Mouse (Mus musculus): ENCODE data around the gene Gm45618. TPM values are rescaled to one million over a fixed set of nuclear protein-coding genes. Genes with fewer than 3 reads are reported as not detected.
A peak's percentile ranks its signal among the peaks of the same experiment; 100 is the strongest.

The Gm45618 gene
- polyA plus RNA-seq, 1 experiment = not detected

DNA sequence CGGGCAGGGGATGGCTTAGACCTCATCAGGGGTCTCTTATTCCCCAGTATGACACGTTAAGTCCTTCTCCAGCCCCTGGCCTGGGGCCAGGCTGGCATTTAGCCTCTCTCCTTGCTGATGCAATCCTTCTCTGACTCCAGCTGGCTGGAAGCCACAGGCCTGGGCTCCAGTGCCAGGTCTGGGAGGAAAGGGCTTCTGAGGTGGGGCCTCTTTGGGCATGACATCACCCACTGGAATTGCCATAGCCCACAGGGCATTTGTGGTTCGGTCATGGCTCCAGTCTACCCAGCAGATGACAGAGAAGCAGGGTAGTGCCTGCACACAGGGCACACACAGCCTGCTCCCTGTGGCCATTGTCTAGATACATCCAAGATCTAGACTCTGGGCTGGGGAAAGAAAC, 35.7 kb downstream of the Gm45618 start:
- Histone ChIP-seq H3K4me3 (ENCODE audit: insufficient read depth, low read length) (no peak overlapping the region), H3K4me1 (ENCODE audit: control insufficient read depth, insufficient read depth, low read length) (peaks cover 8% of the 10 kb centered on the region), H3K27ac (ENCODE audit: insufficient read depth, low read length) (0 out of 2 replicates have a peak overlapping the region, but pooled peaks have one; percentile 11)
- TF ChIP-seq POLR2A (IDR thresholded peaks at IDR 0.05; ENCODE audit: extremely low read depth, insufficient read depth, low read length) = no peak
- TF ChIP-seq CTCF (IDR thresholded peaks at IDR 0.05; ENCODE audit: extremely low read depth, insufficient read depth, low read length) = no peak

GRCm38 (mm10) chr7:142084395-142084794, 36.1 kb downstream of the Gm45618 start:
- H3K4me1 ChIP-seq (ENCODE audit: control insufficient read depth, insufficient read depth, low read length) = peaks cover 5% of the 10 kb centered on the region
- TF ChIP-seq CTCF (IDR thresholded peaks at IDR 0.05; ENCODE audit: extremely low read depth, insufficient read depth, low read length) (no peak), POLR2A (IDR thresholded peaks at IDR 0.05; ENCODE audit: extremely low read depth, insufficient read depth, low read length) (no peak)
- peak overlapping the region; percentile 59 for H3K27ac ChIP-seq (ENCODE audit: insufficient read depth, low read length)
- H3K4me3 ChIP-seq (ENCODE audit: insufficient read depth, low read length) = no peak overlapping the region

- H3K4me1 ChIP-seq (ENCODE audit: control insufficient read depth, insufficient read depth, low read length) = peaks cover 5% of the 10 kb centered on the region
- H3K27ac ChIP-seq (ENCODE audit: insufficient read depth, low read length) = peak overlapping the region; percentile 59
- H3K4me3 ChIP-seq (ENCODE audit: insufficient read depth, low read length) = no peak overlapping the region
- TF ChIP-seq POLR2A (IDR thresholded peaks at IDR 0.05; ENCODE audit: extremely low read depth, insufficient read depth, low read length) = no peak
- TF ChIP-seq CTCF (IDR thresholded peaks at IDR 0.05; ENCODE audit: extremely low read depth, insufficient read depth, low read length) = no peak
Observed at GRCm38 (mm10) chr7:142083588-142084317, 36.8 kb downstream of the Gm45618 start.

DNA sequence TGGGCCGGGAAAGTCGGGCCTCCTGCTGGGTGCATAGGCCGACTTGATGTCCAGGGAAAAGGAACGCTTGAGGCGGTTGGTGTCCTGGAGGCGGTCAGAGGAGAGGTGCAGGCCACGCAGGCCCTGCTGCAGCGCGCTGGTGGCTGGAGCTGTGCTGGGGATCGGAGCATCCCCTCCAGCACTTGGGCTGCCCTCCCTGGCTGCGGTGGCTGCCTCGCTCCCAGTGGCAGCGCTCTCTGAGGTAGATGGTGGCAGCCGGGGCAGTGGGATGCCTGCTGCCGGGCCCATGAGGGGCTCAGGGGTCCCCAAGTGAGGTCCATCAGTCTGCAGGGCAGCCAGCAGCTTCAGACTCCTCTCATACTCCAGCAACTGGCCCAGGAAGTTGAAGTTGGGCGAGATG, 37.9 kb downstream of the Gm45618 start:
- H3K27ac ChIP-seq (ENCODE audit: insufficient read depth, low read length) = no peak overlapping the region
- H3K4me1 ChIP-seq (ENCODE audit: control insufficient read depth, insufficient read depth, low read length) = peaks cover 8% of the 10 kb centered on the region
- no peak for TF ChIP-seq CTCF (IDR thresholded peaks at IDR 0.05; ENCODE audit: extremely low read depth, insufficient read depth, low read length)
- no peak for TF ChIP-seq POLR2A (IDR thresholded peaks at IDR 0.05; ENCODE audit: extremely low read depth, insufficient read depth, low read length)
- H3K4me3 ChIP-seq (ENCODE audit: insufficient read depth, low read length) = no peak overlapping the region

DNA sequence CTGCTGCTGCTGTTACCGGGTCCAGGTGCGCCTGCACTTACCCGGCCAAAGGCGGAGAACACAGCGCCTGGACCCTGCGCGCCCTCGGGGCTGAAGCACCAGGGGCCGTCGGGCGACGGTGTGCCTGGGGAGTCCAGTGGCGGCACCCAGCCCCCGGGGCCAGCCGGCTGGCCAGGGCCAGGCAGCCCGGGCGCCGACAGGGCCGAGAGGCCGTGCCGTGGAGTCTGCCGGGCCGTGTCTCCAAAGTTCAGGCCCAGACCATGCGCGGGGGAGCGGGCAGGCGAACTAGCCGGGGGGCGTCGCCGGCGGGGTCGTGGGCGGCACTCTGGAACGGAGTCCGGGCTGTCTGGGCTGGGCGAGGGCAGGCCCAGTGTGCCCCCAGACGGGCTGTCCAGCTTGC, 38.4 kb downstream of the Gm45618 start:
- Histone ChIP-seq H3K4me1 (ENCODE audit: control insufficient read depth, insufficient read depth, low read length) (peaks cover 9% of the 10 kb centered on the region), H3K27ac (ENCODE audit: insufficient read depth, low read length) (no peak overlapping the region), H3K4me3 (ENCODE audit: insufficient read depth, low read length) (no peak overlapping the region)
- TF ChIP-seq CTCF (IDR thresholded peaks at IDR 0.05; ENCODE audit: extremely low read depth, insufficient read depth, low read length) (no peak), POLR2A (IDR thresholded peaks at IDR 0.05; ENCODE audit: extremely low read depth, insufficient read depth, low read length) (no peak)

GRCm38 (mm10) chr7:142081736-142082135, 38.8 kb downstream of the Gm45618 start:
- H3K4me1 ChIP-seq (ENCODE audit: control insufficient read depth, insufficient read depth, low read length) = peaks cover 9% of the 10 kb centered on the region
- H3K27ac ChIP-seq (ENCODE audit: insufficient read depth, low read length) = no peak overlapping the region
- TF ChIP-seq CTCF (IDR thresholded peaks at IDR 0.05; ENCODE audit: extremely low read depth, insufficient read depth, low read length) = no peak
- H3K4me3 ChIP-seq (ENCODE audit: insufficient read depth, low read length) = no peak overlapping the region

DNA sequence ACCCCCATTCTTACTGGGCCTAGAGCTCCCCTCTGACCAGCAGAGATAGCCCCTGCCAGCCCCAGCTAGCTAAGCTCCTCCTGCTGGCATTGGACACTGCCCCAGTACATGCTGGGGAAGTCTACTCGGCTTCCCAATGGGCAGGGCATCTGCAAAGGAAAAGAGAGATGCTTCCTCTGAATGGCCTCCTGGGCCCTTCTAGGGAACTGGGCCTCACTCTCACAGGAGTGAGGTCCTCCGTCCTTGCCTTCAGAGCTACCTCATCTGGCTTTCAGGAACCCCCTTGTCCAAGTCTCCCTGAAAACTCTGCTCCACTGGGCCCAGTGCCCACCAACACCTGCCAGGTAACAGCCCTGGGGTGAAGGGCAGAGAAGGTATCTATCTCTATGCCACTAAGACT, 39.7 kb downstream of the Gm45618 start:
- H3K4me3 ChIP-seq (ENCODE audit: insufficient read depth, low read length) = no peak overlapping the region
- no peak for TF ChIP-seq CTCF (IDR thresholded peaks at IDR 0.05; ENCODE audit: extremely low read depth, insufficient read depth, low read length)
- TF ChIP-seq POLR2A (IDR thresholded peaks at IDR 0.05; ENCODE audit: extremely low read depth, insufficient read depth, low read length) = no peak
- H3K4me1 ChIP-seq (ENCODE audit: control insufficient read depth, insufficient read depth, low read length) = peaks cover 9% of the 10 kb centered on the region
- H3K27ac ChIP-seq (ENCODE audit: insufficient read depth, low read length) = no peak overlapping the region

DNA sequence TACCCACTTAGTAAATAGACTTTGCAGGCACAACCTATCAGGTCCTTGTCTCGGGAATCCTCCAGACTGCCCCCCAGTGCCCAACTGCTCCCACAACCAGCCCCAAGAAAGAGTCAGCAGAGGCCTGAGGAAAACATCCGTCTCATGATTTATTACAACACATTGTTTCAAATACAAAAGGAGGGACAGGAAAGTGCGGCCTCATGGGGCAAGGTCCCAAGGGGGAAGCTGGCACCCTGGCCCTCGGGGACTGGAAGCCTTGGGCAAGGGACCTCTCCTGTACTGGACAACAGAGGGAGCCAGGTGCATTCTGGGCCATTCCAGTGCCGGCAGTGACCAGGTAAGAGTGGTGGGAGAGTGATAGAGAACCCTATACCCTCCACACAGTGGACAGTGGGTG, 41.2 kb downstream of the Gm45618 start:
- TF ChIP-seq CTCF (IDR thresholded peaks at IDR 0.05; ENCODE audit: extremely low read depth, insufficient read depth, low read length) (no peak), POLR2A (IDR thresholded peaks at IDR 0.05; ENCODE audit: extremely low read depth, insufficient read depth, low read length) (no peak)
- H3K4me3 ChIP-seq (ENCODE audit: insufficient read depth, low read length) = no peak overlapping the region
- H3K27ac ChIP-seq (ENCODE audit: insufficient read depth, low read length) = no peak overlapping the region
- H3K4me1 ChIP-seq (ENCODE audit: control insufficient read depth, insufficient read depth, low read length) = peaks cover 5% of the 10 kb centered on the region

DNA sequence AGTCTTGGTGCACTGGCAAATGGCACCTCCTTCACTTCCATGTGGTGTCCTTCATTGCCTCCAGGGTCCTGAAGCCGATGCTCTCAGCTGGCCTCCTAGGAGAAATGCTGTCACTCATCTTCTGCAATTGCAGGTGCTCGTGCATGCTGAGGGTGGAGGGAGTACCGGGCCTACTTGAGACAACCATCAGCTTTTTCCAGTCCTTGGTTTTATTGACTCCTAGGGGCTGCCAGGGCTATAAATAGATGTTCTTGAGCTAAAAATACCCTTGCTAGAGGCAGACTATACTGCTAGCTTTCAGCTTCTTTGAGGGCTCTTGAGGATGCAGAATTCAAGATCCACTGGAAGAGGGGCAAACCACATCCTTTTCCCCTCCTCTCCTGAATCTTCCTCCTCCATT, 43.4 kb downstream of the Gm45618 start:
- Histone ChIP-seq H3K4me3 (ENCODE audit: insufficient read depth, low read length) (no peak overlapping the region), H3K27ac (ENCODE audit: insufficient read depth, low read length) (no peak overlapping the region), H3K4me1 (ENCODE audit: control insufficient read depth, insufficient read depth, low read length) (peaks cover 4% of the 10 kb centered on the region; the same call in 1 of the 2 replicates)
- TF ChIP-seq POLR2A (IDR thresholded peaks at IDR 0.05; ENCODE audit: extremely low read depth, insufficient read depth, low read length) (no peak), CTCF (IDR thresholded peaks at IDR 0.05; ENCODE audit: extremely low read depth, insufficient read depth, low read length) (no peak)

- TF ChIP-seq POLR2A (IDR thresholded peaks at IDR 0.05; ENCODE audit: extremely low read depth, insufficient read depth, low read length) (no peak), CTCF (IDR thresholded peaks at IDR 0.05; ENCODE audit: extremely low read depth, insufficient read depth, low read length) (no peak)
- H3K4me3 ChIP-seq (ENCODE audit: insufficient read depth, low read length) = no peak overlapping the region
Observed at GRCm38 (mm10) chr7:142074146-142074886, 46.2 kb downstream of the Gm45618 start.

More at GRCm38 (mm10) chr7:142074146-142074886, 46.2 kb downstream of the Gm45618 start:
- H3K4me1 ChIP-seq (ENCODE audit: control insufficient read depth, insufficient read depth, low read length) = peaks cover 4% of the 10 kb centered on the region; the same call in 1 of the 2 replicates
- no peak overlapping the region for H3K27ac ChIP-seq (ENCODE audit: insufficient read depth, low read length)

All from cortical plate, adult 2 months (tissue).